Mouse (Mus musculus): ENCODE measurements around the gene Gskip. TPM values are rescaled to one million over a fixed set of nuclear protein-coding genes. Genes with fewer than 3 reads are reported as not detected.

Gene Gskip
- 15.4 and 17.6 TPM in 2 replicates for polyA plus RNA-seq (2015; fragmentation: Nextera tagmentation; extraction: Ambion mirVana)

GRCm38 (mm10) chr12:105683933-105684901 is at the start of gene Gskip:
Gene Gskip (plus strand): TSS chr12:105684829.

GRCm38 (mm10) chr12:105685001-105685691 is 517 bp downstream of the Gskip start, which contains the start of gene Atg2b:
Gene Atg2b (minus strand): TSS chr12:105685211.

GRCm38 (mm10) chr12:105705799-105706487 is 21.3 kb downstream of the Gskip start, which contains the start of gene Ak7:
Gene Ak7 (plus strand): TSS chr12:105705976.

Other genes with a start within 250 kb of the Gskip start
- gene D430019H16Rik, start 231.0 kb upstream of the Gskip start, polyA plus RNA-seq (2015; fragmentation: Nextera tagmentation; extraction: Ambion mirVana) = 0.29 and 0.35 TPM in 2 replicates
- gene Bdkrb2, start 121.6 kb upstream of the Gskip start, polyA plus RNA-seq (2015; fragmentation: Nextera tagmentation; extraction: Ambion mirVana) = 2.2 and 2.4 TPM in 2 replicates
- 0.10 and 0.22 TPM in 2 replicates for gene Bdkrb1, start 81.7 kb upstream of the Gskip start, polyA plus RNA-seq (2015; fragmentation: Nextera tagmentation; extraction: Ambion mirVana)
- 5.3 and 5.5 TPM in 2 replicates for gene Atg2b, start 382 bp downstream of the Gskip start, polyA plus RNA-seq (2015; fragmentation: Nextera tagmentation; extraction: Ambion mirVana)
- gene Ak7, start 21.1 kb downstream of the Gskip start, polyA plus RNA-seq (2015; fragmentation: Nextera tagmentation; extraction: Ambion mirVana) = 0.06 TPM in 1 of 2 replicates, not detected in the other
- 82.0 and 94.7 TPM in 2 replicates for gene Papola, start 99.9 kb downstream of the Gskip start, polyA plus RNA-seq (2015; fragmentation: Nextera tagmentation; extraction: Ambion mirVana)

All from skeletal muscle tissue, postnatal 0 days (tissue).